Mouse (Mus musculus): Measurements from ENCODE around the gene Acap2. TPM values are rescaled to one million over a fixed set of nuclear protein-coding genes. Genes with fewer than 3 reads are reported as not detected.

The Acap2 gene
- total and polyA plus RNA-seq, 3 experiments = 31.5 to 47.4 (median 36.9) TPM

DNA sequence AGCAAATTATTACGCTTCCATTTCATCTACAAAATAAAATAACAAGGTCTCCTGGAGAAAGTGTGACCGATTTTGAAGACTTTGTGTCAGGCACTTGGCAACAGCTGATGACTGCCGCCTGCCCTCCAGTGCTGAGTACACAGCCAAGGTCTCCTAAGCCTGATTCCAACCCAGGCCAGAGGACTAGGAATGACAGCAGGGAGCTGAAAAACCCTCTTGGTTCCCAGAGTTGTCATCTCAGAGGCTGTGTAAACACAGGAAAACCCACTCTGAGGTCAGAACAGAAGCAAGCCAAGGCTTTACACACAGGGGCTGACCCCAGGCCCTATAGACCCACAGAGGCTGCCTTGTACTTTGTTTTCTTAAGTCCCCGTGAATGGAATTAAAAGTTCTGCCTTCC lies 35.1 kb downstream of the Acap2 start:
- Histone ChIP-seq H3K4me1 (ENCODE audit: control insufficient read depth in 1 of 2, insufficient read depth in 2 of 2) (peaks cover 3 to 26% of the 10 kb centered on the region in 2 experiments; a peak in 3 of 4 replicates), H3K79me2 (replicated peaks; ENCODE audit: control insufficient read depth, extremely low read depth, insufficient read depth, poor library complexity, severe bottlenecking) (peaks cover 10% of the 10 kb centered on the region), H3K4me3 (replicated peaks in 1 of 3; ENCODE audit: low read depth in 2 of 3, low read length in 2 of 3, poor library complexity in 1 of 3) (no peak overlapping the region), H3K4me2 (ENCODE audit: insufficient read depth, low read depth, poor library complexity, severe bottlenecking) (no peak overlapping the region), H3K9me3 (replicated peaks; ENCODE audit: low read length) (peaks cover 7% of the 10 kb centered on the region), H3K27me3 (replicated peaks) (no peaks in the 10 kb centered on the region), H3K9ac (ENCODE audit: insufficient read depth, low read depth) (no peak overlapping the region), H3K36me3 (replicated peaks in 1 of 2; ENCODE audit: control insufficient read depth in 1 of 2, insufficient read depth in 1 of 2, low read length in 1 of 2) (peaks cover 0 to 22% of the 10 kb centered on the region in 2 experiments), H3K27ac (ENCODE audit: insufficient read depth, low read depth) (no peak overlapping the region)
- no peak for DNase-seq (ENCODE audit: extremely low read depth)
- dilution Hi-C loops (cut with MboI; ENCODE audit: extremely low pct_ligation_motif_present, extremely low pct_unique_long_range_greater_than_20kb, low sequenced_read_pairs) (no loop called here), in situ Hi-C loops (cut with MboI; ENCODE audit: low pct_ligation_motif_present, low pct_unique_long_range_greater_than_20kb, low sequenced_read_pairs) (no loop called here)
- TF ChIP-seq MXI1 (IDR thresholded peaks at IDR 0.05; ENCODE audit: low read depth, low read length) (no peak), UBTF (IDR thresholded peaks at IDR 0.05; ENCODE audit: low read depth, low read length) (no peak), E2F4 (IDR thresholded peaks at IDR 0.05; ENCODE audit: insufficient replicate concordance, low read depth, low read length) (no peak), RAD21 (IDR thresholded peaks at IDR 0.05; ENCODE audit: low read depth, low read length) (no peak), KAT2A (IDR thresholded peaks at IDR 0.05; ENCODE audit: insufficient replicate concordance, low read length) (no peak), BHLHE40 (IDR thresholded peaks at IDR 0.05; ENCODE audit: low read depth, low read length) (no peak), MAFK (IDR thresholded peaks at IDR 0.05; ENCODE audit: insufficient replicate concordance, low read length) (no peak), ZC3H11A (IDR thresholded peaks at IDR 0.05; ENCODE audit: low read depth, low read length) (no peak), ETS1 (conservative IDR thresholded peaks at IDR 0.05; ENCODE audit: low read depth, low read length) (no peak), MAX (IDR thresholded peaks at IDR 0.05; ENCODE audit: low read length) (no peak), JUN (IDR thresholded peaks at IDR 0.05; ENCODE audit: insufficient read depth, low read depth, low read length) (no peak), MEF2A (IDR thresholded peaks at IDR 0.05; ENCODE audit: borderline replicate concordance, low read depth, low read length) (no peak)

DNA sequence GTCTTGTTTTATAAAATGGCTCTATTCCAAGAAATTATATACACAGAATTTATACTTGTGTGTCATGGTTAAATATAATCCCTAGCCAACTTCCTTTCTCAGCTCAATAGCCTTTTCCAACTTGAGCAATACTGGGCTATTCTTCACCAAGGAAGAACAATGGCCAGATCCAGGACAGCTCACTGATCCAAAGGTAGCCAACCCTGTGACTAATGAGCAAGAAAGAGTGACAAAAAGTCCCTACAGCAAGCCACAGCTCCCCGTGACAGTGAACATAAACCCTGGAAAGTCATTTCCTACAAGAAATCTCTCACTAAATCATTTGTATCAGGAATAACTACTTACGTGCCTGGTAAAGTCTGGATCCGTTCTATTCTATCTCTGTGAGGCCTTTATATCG lies 35.6 kb downstream of the Acap2 start:
- Histone ChIP-seq H3K4me2 (ENCODE audit: insufficient read depth, low read depth, poor library complexity, severe bottlenecking) (no peak overlapping the region), H3K27me3 (replicated peaks) (no peaks in the 10 kb centered on the region), H3K9ac (ENCODE audit: insufficient read depth, low read depth) (no peak overlapping the region), H3K36me3 (replicated peaks in 1 of 2; ENCODE audit: control insufficient read depth in 1 of 2, insufficient read depth in 1 of 2, low read length in 1 of 2) (peaks cover 0 to 21% of the 10 kb centered on the region in 2 experiments), H3K4me1 (ENCODE audit: control insufficient read depth in 1 of 2, insufficient read depth in 2 of 2) (peaks cover 3 to 27% of the 10 kb centered on the region in 2 experiments; a peak in 3 of 4 replicates), H3K79me2 (replicated peaks; ENCODE audit: control insufficient read depth, extremely low read depth, insufficient read depth, poor library complexity, severe bottlenecking) (peaks cover 10% of the 10 kb centered on the region), H3K9me3 (replicated peaks; ENCODE audit: low read length) (peaks cover 7% of the 10 kb centered on the region), H3K27ac (ENCODE audit: insufficient read depth, low read depth) (no peak overlapping the region), H3K4me3 (replicated peaks in 1 of 3; ENCODE audit: low read depth in 2 of 3, low read length in 2 of 3, poor library complexity in 1 of 3) (no peak overlapping the region)
- in situ Hi-C loops (cut with MboI; ENCODE audit: low pct_ligation_motif_present, low pct_unique_long_range_greater_than_20kb, low sequenced_read_pairs) (no loop called here), dilution Hi-C loops (cut with MboI; ENCODE audit: extremely low pct_ligation_motif_present, extremely low pct_unique_long_range_greater_than_20kb, low sequenced_read_pairs) (no loop called here)
- DNase-seq (ENCODE audit: extremely low read depth) = no peak
- TF ChIP-seq RCOR1 (conservative IDR thresholded peaks at IDR 0.05; ENCODE audit: low read depth, low read length) (no peak), IRF4 (IDR thresholded peaks at IDR 0.05; ENCODE audit: low read depth, low read length) (no peak), BHLHE40 (IDR thresholded peaks at IDR 0.05; ENCODE audit: low read depth, low read length) (no peak), CHD1 (IDR thresholded peaks at IDR 0.05; ENCODE audit: low read depth, low read length) (no peak), KAT2A (IDR thresholded peaks at IDR 0.05; ENCODE audit: insufficient replicate concordance, low read length) (no peak), E2F4 (IDR thresholded peaks at IDR 0.05; ENCODE audit: insufficient replicate concordance, low read depth, low read length) (no peak), SIN3A (IDR thresholded peaks at IDR 0.05; ENCODE audit: low read length) (no peak), POLR2AphosphoS2 (IDR thresholded peaks at IDR 0.05; ENCODE audit: low read depth, low read length) (no peak), JUN (IDR thresholded peaks at IDR 0.05; ENCODE audit: insufficient read depth, low read depth, low read length) (no peak), JUND (conservative IDR thresholded peaks at IDR 0.05; ENCODE audit: low read depth, low read length) (no peak), MAZ (IDR thresholded peaks at IDR 0.05; ENCODE audit: low read depth, low read length) (no peak), MXI1 (IDR thresholded peaks at IDR 0.05; ENCODE audit: low read depth, low read length) (no peak), TCF12 (IDR thresholded peaks at IDR 0.05; ENCODE audit: low read depth, low read length) (no peak), HCFC1 (IDR thresholded peaks at IDR 0.05; ENCODE audit: low read depth, low read length) (no peak), ETS1 (conservative IDR thresholded peaks at IDR 0.05; ENCODE audit: low read depth, low read length) (no peak), ELF1 (IDR thresholded peaks at IDR 0.05; ENCODE audit: low read depth, low read length) (no peak)

All from CH12.LX (cell line).